Comparison of ENCODE assay signal across 8 mouse cellular contexts in genomic region chr13:23524654-23525053, GRCm38 (mm10). TPM values are rescaled to one million over a fixed set of nuclear protein-coding genes. Genes with fewer than 3 reads are reported as not detected.
DNase-seq lines count a peak whose midpoint lies in the region; ATAC-seq lines count a peak whose summit lies in the region.

No protein-coding gene starts in this region.

- no peaks in the 10 kb centered on the region for H3K27me3 ChIP-seq in embryonic facial prominence, embryonic 10.5 days (replicated peaks; ENCODE audit: low read depth, poor library complexity, severe bottlenecking)
- no peaks in the 10 kb centered on the region for H3K27me3 ChIP-seq in liver, embryonic 15.5 days

- H3K9me3 ChIP-seq in embryonic facial prominence, embryonic 10.5 days: no peaks in the 10 kb centered on the region
- no peaks in the 10 kb centered on the region for H3K9me3 ChIP-seq in liver, embryonic 15.5 days (replicated peaks)

- H3K4me3 ChIP-seq in embryonic facial prominence, embryonic 10.5 days: peak overlapping the region; percentile 37
- no peak overlapping the region for H3K4me3 ChIP-seq in liver, embryonic 15.5 days (replicated peaks)

- H3K9ac ChIP-seq in liver, embryonic 15.5 days: 0 out of 2 replicates have a peak overlapping the region, but pooled peaks have one; percentile 5

- 8% methylated on average over 5 of the region's 5 CpGs for WGBS in embryonic facial prominence, embryonic 10.5 days
- WGBS in liver, embryonic 15.5 days (ENCODE audit: insufficient replicate concordance): 11% methylated on average over 5 of the region's 5 CpGs

- H3K27ac ChIP-seq in embryonic facial prominence, embryonic 10.5 days (replicated peaks): no peak overlapping the region
- H3K27ac ChIP-seq in liver, embryonic 15.5 days (replicated peaks): no peak overlapping the region

- peak; percentile 84 for DNase-seq in adrenal gland, postnatal 10 days
- DNase-seq in embryonic facial prominence, embryonic 10.5 days (ENCODE audit: low spot score): peak; percentile 89
- peak; percentile 39 for DNase-seq in heart, adult 9 months (ENCODE audit: low spot score in 2 of 2)
- DNase-seq in kidney, postnatal 10 days: peak; percentile 77
- peak; percentile 87 for DNase-seq in neural tube, embryonic 10.5 days (ENCODE audit: extremely low spot score, low spot score)
- DNase-seq in thymus, postnatal 0 days (ENCODE audit: low spot score): peak; percentile 80

- peaks cover 34% of the 10 kb centered on the region for H3K4me1 ChIP-seq in embryonic facial prominence, embryonic 10.5 days
- peaks cover 56% of the 10 kb centered on the region for H3K4me1 ChIP-seq in liver, embryonic 15.5 days (replicated peaks)

- peak; percentile 40 for ATAC-seq in CD4-positive, CD25-positive, alpha-beta regulatory T cell, adult 4 months
- 0 out of 2 replicates have a peak, but pooled peaks have one; percentile 13 for ATAC-seq in liver, embryonic 15.5 days (ENCODE audit: insufficient read depth)

- H3K36me3 ChIP-seq in embryonic facial prominence, embryonic 10.5 days (replicated peaks): no peaks in the 10 kb centered on the region
- H3K36me3 ChIP-seq in liver, embryonic 15.5 days (replicated peaks): no peaks in the 10 kb centered on the region

- peak overlapping the region; percentile 18; the same call in 1 of the 2 replicates for H3K4me2 ChIP-seq in liver, embryonic 15.5 days

RNA-seq across cellular contexts. Expression of gene Hist1h4h, which starts 6.2 kb away (rescaled TPM):
- polyA plus RNA-seq in CD4-positive, CD25-positive, alpha-beta regulatory T cell, adult 4 months (2017; shearing (Covaris generic)): 10 to 100 TPM in 1 of 2 experiments, 1 to 10 TPM in 1; 9.5 to 10.8 TPM
- 1,000 to 10,000 TPM in 1 of 2 experiments, 100 to 1,000 TPM in 1; 930 to 1,063 TPM for total RNA-seq in adrenal gland, postnatal 10 days (2021)
- polyA plus RNA-seq in embryonic facial prominence, embryonic 10.5 days (2016; fragmentation: Nextera tagmentation; extraction: Ambion mirVana): 2.7 and 3.0 TPM in 2 replicates
- 4.6 and 7.0 TPM in 2 replicates for polyA plus RNA-seq in liver, embryonic 15.5 days (2015; fragmentation: Nextera tagmentation; extraction: Ambion mirVana)
- 24.2 and 31.5 TPM in 2 replicates for polyA plus RNA-seq in thymus, postnatal 0 days (2015; fragmentation: Nextera tagmentation; extraction: Ambion mirVana)

RNA-seq across cellular contexts. Expression of gene Hist1h2af, which starts 9.1 kb away (rescaled TPM):
- polyA plus RNA-seq in CD4-positive, CD25-positive, alpha-beta regulatory T cell, adult 4 months (2017; shearing (Covaris generic)): 1 to 10 TPM in 1 of 2 experiments, not detected in 1; 2.7 TPM
- 100 to 1,000 TPM; 261 to 325 TPM for total RNA-seq in adrenal gland, postnatal 10 days (2021)
- 4.8 and 5.5 TPM in 2 replicates for polyA plus RNA-seq in embryonic facial prominence, embryonic 10.5 days (2016; fragmentation: Nextera tagmentation; extraction: Ambion mirVana)
- 8.3 and 9.7 TPM in 2 replicates for polyA plus RNA-seq in liver, embryonic 15.5 days (2015; fragmentation: Nextera tagmentation; extraction: Ambion mirVana)
- polyA plus RNA-seq in thymus, postnatal 0 days (2015; fragmentation: Nextera tagmentation; extraction: Ambion mirVana): 32.3 and 49.5 TPM in 2 replicates

RNA-seq across cellular contexts. Expression of gene Hist1h3g, which starts 10.6 kb away (rescaled TPM):
- not detected for polyA plus RNA-seq in CD4-positive, CD25-positive, alpha-beta regulatory T cell, adult 4 months (2017; shearing (Covaris generic))
- 10 to 100 TPM; 76.3 to 91.7 TPM for total RNA-seq in adrenal gland, postnatal 10 days (2021)
- polyA plus RNA-seq in embryonic facial prominence, embryonic 10.5 days (2016; fragmentation: Nextera tagmentation; extraction: Ambion mirVana): 6.5 and 7.7 TPM in 2 replicates
- 9.4 and 11.7 TPM in 2 replicates for polyA plus RNA-seq in liver, embryonic 15.5 days (2015; fragmentation: Nextera tagmentation; extraction: Ambion mirVana)
- polyA plus RNA-seq in thymus, postnatal 0 days (2015; fragmentation: Nextera tagmentation; extraction: Ambion mirVana): 27.6 and 43.7 TPM in 2 replicates

RNA-seq across cellular contexts. Expression of gene Hist1h2bh, which starts 18.5 kb away (rescaled TPM):
- polyA plus RNA-seq in CD4-positive, CD25-positive, alpha-beta regulatory T cell, adult 4 months (2017; shearing (Covaris generic)): under 1 TPM; 0.41 to 0.66 TPM
- 10 to 100 TPM; 20.9 to 25.4 TPM for total RNA-seq in adrenal gland, postnatal 10 days (2021)
- polyA plus RNA-seq in embryonic facial prominence, embryonic 10.5 days (2016; fragmentation: Nextera tagmentation; extraction: Ambion mirVana): 1.1 TPM in 2 replicates
- 1.5 and 1.6 TPM in 2 replicates for polyA plus RNA-seq in liver, embryonic 15.5 days (2015; fragmentation: Nextera tagmentation; extraction: Ambion mirVana)
- polyA plus RNA-seq in thymus, postnatal 0 days (2015; fragmentation: Nextera tagmentation; extraction: Ambion mirVana): 1.6 and 1.9 TPM in 2 replicates

RNA-seq across cellular contexts. Expression of gene Hist1h3f, which starts 19.2 kb away (rescaled TPM):
- not detected for polyA plus RNA-seq in CD4-positive, CD25-positive, alpha-beta regulatory T cell, adult 4 months (2017; shearing (Covaris generic))
- 100 to 1,000 TPM in 1 of 2 experiments, 10 to 100 TPM in 1; 93.2 to 104 TPM for total RNA-seq in adrenal gland, postnatal 10 days (2021)
- 0.97 and 1.2 TPM in 2 replicates for polyA plus RNA-seq in embryonic facial prominence, embryonic 10.5 days (2016; fragmentation: Nextera tagmentation; extraction: Ambion mirVana)
- polyA plus RNA-seq in liver, embryonic 15.5 days (2015; fragmentation: Nextera tagmentation; extraction: Ambion mirVana): 0.99 and 1.4 TPM in 2 replicates
- polyA plus RNA-seq in thymus, postnatal 0 days (2015; fragmentation: Nextera tagmentation; extraction: Ambion mirVana): 4.8 and 9.0 TPM in 2 replicates

Comparison
In these comparisons a context has a peak if more than half of its experiments do, and no peak if none do; other contexts are left out.
1. DNase-seq: peak in every context shown above with its lines; median percentile 89 in embryonic facial prominence, embryonic 10.5 days; 87 in neural tube, embryonic 10.5 days; 84 in adrenal gland, postnatal 10 days; 80 in thymus, postnatal 0 days; 77 in kidney, postnatal 10 days; 39 in heart, adult 9 months.